Comparison of ENCODE assay signal across 19 mouse cellular contexts in genomic region chr7:143062704-143063103, GRCm38 (mm10). TPM values are rescaled to one million over a fixed set of nuclear protein-coding genes. Genes with fewer than 3 reads are reported as not detected.
DNase-seq lines count a peak whose midpoint lies in the region; ATAC-seq and TF ChIP-seq lines count a peak whose summit lies in the region.
"Had no signal": no experiment of that assay in that cellular context is flagged by ENCODE, and none has a peak within 500 bp of the region (broad histone marks: within the 10 kb centered on the region; RNA-seq: fewer than 3 reads in every experiment).

No protein-coding gene starts in this region.

- 59% methylated on average over 2 of the region's 2 CpGs for WGBS in lung, postnatal 0 days
- 28% methylated on average over 2 of the region's 2 CpGs for WGBS in stomach, postnatal 0 days
- 90% methylated on average over 2 of the region's 2 CpGs for WGBS in forebrain, embryonic 13.5 days

- no peak overlapping the region for H3K27ac ChIP-seq in lung, postnatal 0 days (ENCODE audit: low read length)
- 0 out of 2 replicates have a peak overlapping the region, but pooled peaks have one; percentile 13 for H3K27ac ChIP-seq in stomach, postnatal 0 days (replicated peaks)
- no peak overlapping the region for H3K27ac ChIP-seq in forebrain, embryonic 13.5 days
- H3K27ac ChIP-seq: embryonic facial prominence, embryonic 12.5 days; forebrain, embryonic 12.5 days; hindbrain, embryonic 12.5 days; liver, embryonic 15.5 days; midbrain, embryonic 10.5 days had no signal

- TF ChIP-seq EP300 in lung, postnatal 0 days (IDR thresholded peaks at IDR 0.05) = no peak
- TF ChIP-seq EP300 in stomach, postnatal 0 days (optimal IDR thresholded peaks at IDR 0.05) = no peak

- H3K4me3 ChIP-seq in lung, postnatal 0 days (ENCODE audit: low read depth, low read length) = no peak overlapping the region
- no peak overlapping the region for H3K4me3 ChIP-seq in stomach, postnatal 0 days (ENCODE audit: low read depth, low read length)
- no peak overlapping the region for H3K4me3 ChIP-seq in forebrain, embryonic 13.5 days
- H3K4me3 ChIP-seq: embryonic facial prominence, embryonic 12.5 days; forebrain, embryonic 12.5 days; hindbrain, embryonic 12.5 days; liver, embryonic 15.5 days; midbrain, embryonic 10.5 days had no signal

- ATAC-seq in lung, postnatal 0 days = peak; percentile 56
- ATAC-seq in stomach, postnatal 0 days (ENCODE audit: low FRiP score, low TSS enrichment) = peak; percentile 70
- ATAC-seq in forebrain, embryonic 13.5 days = no peak
- ATAC-seq: Patski had no signal

- no peak for TF ChIP-seq CTCF in lung, postnatal 0 days (IDR thresholded peaks at IDR 0.05)
- TF ChIP-seq CTCF in stomach, postnatal 0 days (IDR thresholded peaks at IDR 0.05; ENCODE audit: low read depth) = no peak

- H3K4me2 ChIP-seq in lung, postnatal 0 days (replicated peaks; ENCODE audit: low read depth, low read length) = no peak overlapping the region
- no peak overlapping the region for H3K4me2 ChIP-seq in stomach, postnatal 0 days (replicated peaks; ENCODE audit: low read depth)
- no peak overlapping the region for H3K4me2 ChIP-seq in forebrain, embryonic 13.5 days
- H3K4me2 ChIP-seq: embryonic facial prominence, embryonic 12.5 days; forebrain, embryonic 12.5 days; hindbrain, embryonic 12.5 days; liver, embryonic 15.5 days had no signal

- H3K36me3 ChIP-seq in lung, postnatal 0 days (ENCODE audit: insufficient read depth, low read length) = peaks cover 50% of the 10 kb centered on the region
- H3K36me3 ChIP-seq in stomach, postnatal 0 days (ENCODE audit: control insufficient read depth, insufficient read depth, low read length) = peaks cover 32% of the 10 kb centered on the region
- H3K36me3 ChIP-seq in forebrain, embryonic 13.5 days (ENCODE audit: poor library complexity, severe bottlenecking) = peaks cover 65% of the 10 kb centered on the region

- H3K4me1 ChIP-seq in lung, postnatal 0 days (ENCODE audit: insufficient read depth, low read depth, low read length) = peaks cover 16% of the 10 kb centered on the region
- peaks cover 13% of the 10 kb centered on the region for H3K4me1 ChIP-seq in stomach, postnatal 0 days (replicated peaks; ENCODE audit: control insufficient read depth, insufficient read depth)
- H3K4me1 ChIP-seq in forebrain, embryonic 13.5 days = peaks cover 3% of the 10 kb centered on the region

- no peaks in the 10 kb centered on the region for H3K27me3 ChIP-seq in lung, postnatal 0 days (replicated peaks; ENCODE audit: insufficient read depth, low read length)
- H3K27me3 ChIP-seq in stomach, postnatal 0 days (ENCODE audit: control insufficient read depth, insufficient read depth, low read length) = no peaks in the 10 kb centered on the region
- H3K27me3 ChIP-seq in forebrain, embryonic 13.5 days = no peaks in the 10 kb centered on the region
- H3K27me3 ChIP-seq: embryonic facial prominence, embryonic 12.5 days; forebrain, embryonic 12.5 days; hindbrain, embryonic 12.5 days; liver, embryonic 15.5 days; Patski had no signal

- H3K9ac ChIP-seq in lung, postnatal 0 days (replicated peaks; ENCODE audit: low read depth) = no peak overlapping the region
- H3K9ac ChIP-seq in stomach, postnatal 0 days (ENCODE audit: low read length) = no peak overlapping the region
- H3K9ac ChIP-seq in forebrain, embryonic 13.5 days = no peak overlapping the region
- H3K9ac ChIP-seq: embryonic facial prominence, embryonic 12.5 days; forebrain, embryonic 12.5 days; liver, embryonic 15.5 days had no signal

- peak; percentile 40 for DNase-seq in heart, adult 8-10 months (ENCODE audit: low spot score)
- no peak for DNase-seq in heart, postnatal 25 days (ENCODE audit: low spot score)
- peak; percentile 53 for DNase-seq in lung, postnatal 0 days (ENCODE audit: low spot score)
- DNase-seq in lung, adult 18-20 months = no peak
- peak; percentile 77 for DNase-seq in ZHBTc4 (ENCODE audit: low read depth, low spot score)
- DNase-seq in stomach, postnatal 0 days (ENCODE audit: low spot score) = peak; percentile 56
- DNase-seq in adrenal gland, postnatal 36 days = no peak
- DNase-seq: cerebellum, adult 11 months; lung, postnatal 36 days; thymus, adult 2 months had no signal

- intact Hi-C loops in heart, postnatal 25 days (cut with DNase I) = no loop called here

- no peaks in the 10 kb centered on the region for H3K9me3 ChIP-seq in lung, postnatal 0 days (ENCODE audit: low read length)
- no peaks in the 10 kb centered on the region for H3K9me3 ChIP-seq in stomach, postnatal 0 days (ENCODE audit: control insufficient read depth, low read length)
- no peaks in the 10 kb centered on the region for H3K9me3 ChIP-seq in forebrain, embryonic 13.5 days (replicated peaks)
- H3K9me3 ChIP-seq: embryonic facial prominence, embryonic 12.5 days; forebrain, embryonic 12.5 days; hindbrain, embryonic 12.5 days; liver, embryonic 15.5 days; midbrain, embryonic 10.5 days had no signal

RNA-seq across cellular contexts. Expression of gene Tssc4, which starts 6.3 kb away (rescaled TPM):
- total RNA-seq in heart, adult 8-10 months (2022) = 10 to 100 TPM; 13.6 to 15.2 (median 14.3) TPM
- 10 to 100 TPM; 13.8 to 19.6 TPM for total RNA-seq in heart, postnatal 25 days (2021)
- polyA plus RNA-seq in lung, postnatal 0 days (2015; fragmentation: Nextera tagmentation; extraction: Ambion mirVana) = 52.3 and 54.5 TPM in 2 replicates
- 44.7 and 46.9 TPM in 2 replicates for polyA plus RNA-seq in stomach, postnatal 0 days (2015; fragmentation: Nextera tagmentation; extraction: Ambion mirVana)
- total RNA-seq in adrenal gland, postnatal 36 days (2021) = 10 to 100 TPM; 32.4 to 33.3 TPM
- 108 and 122 TPM in 2 replicates for polyA plus RNA-seq in forebrain, embryonic 13.5 days (2015; fragmentation: Nextera tagmentation; extraction: Ambion mirVana)

RNA-seq across cellular contexts. Expression of gene Cd81, which starts 10.2 kb away (rescaled TPM):
- total RNA-seq in heart, adult 8-10 months (2022) = 100 to 1,000 TPM; 397 to 430 (median 418) TPM
- total RNA-seq in heart, postnatal 25 days (2021) = 100 to 1,000 TPM; 424 to 455 TPM
- polyA plus RNA-seq in lung, postnatal 0 days (2015; fragmentation: Nextera tagmentation; extraction: Ambion mirVana) = 724 and 747 TPM in 2 replicates
- polyA plus RNA-seq in stomach, postnatal 0 days (2015; fragmentation: Nextera tagmentation; extraction: Ambion mirVana) = 372 and 381 TPM in 2 replicates
- 100 to 1,000 TPM; 689 to 765 TPM for total RNA-seq in adrenal gland, postnatal 36 days (2021)
- polyA plus RNA-seq in forebrain, embryonic 13.5 days (2015; fragmentation: Nextera tagmentation; extraction: Ambion mirVana) = 217 and 236 TPM in 2 replicates

RNA-seq across cellular contexts. Expression of gene Trpm5, which starts 31.7 kb away (rescaled TPM):
- under 1 TPM in 1 of 4 experiments, not detected in 3; 0.28 TPM for total RNA-seq in heart, adult 8-10 months (2022)
- not detected for total RNA-seq in heart, postnatal 25 days (2021)
- 0.65 and 0.72 TPM in 2 replicates for polyA plus RNA-seq in lung, postnatal 0 days (2015; fragmentation: Nextera tagmentation; extraction: Ambion mirVana)
- polyA plus RNA-seq in stomach, postnatal 0 days (2015; fragmentation: Nextera tagmentation; extraction: Ambion mirVana) = 2.0 and 3.3 TPM in 2 replicates
- under 1 TPM in 1 of 2 experiments, not detected in 1; 0.43 TPM for total RNA-seq in adrenal gland, postnatal 36 days (2021)
- polyA plus RNA-seq in forebrain, embryonic 13.5 days (2015; fragmentation: Nextera tagmentation; extraction: Ambion mirVana) = 1.3 and 1.7 TPM in 2 replicates
- total RNA-seq: granulocyte monocyte progenitor cell, adult 5-6 weeks; layer of hippocampus, postnatal 25 days had no signal

RNA-seq across cellular contexts. Expression of gene Kcnq1, which starts 43.5 kb away (rescaled TPM):
- 10 to 100 TPM; 30.9 to 36.9 (median 32.8) TPM for total RNA-seq in heart, adult 8-10 months (2022)
- total RNA-seq in heart, postnatal 25 days (2021) = 10 to 100 TPM; 37.4 to 37.7 TPM
- 11.8 and 13.0 TPM in 2 replicates for polyA plus RNA-seq in lung, postnatal 0 days (2015; fragmentation: Nextera tagmentation; extraction: Ambion mirVana)
- polyA plus RNA-seq in stomach, postnatal 0 days (2015; fragmentation: Nextera tagmentation; extraction: Ambion mirVana) = 17.8 and 21.2 TPM in 2 replicates
- total RNA-seq in adrenal gland, postnatal 36 days (2021) = 1 to 10 TPM; 2.9 to 7.6 TPM
- 0.48 and 1.2 TPM in 2 replicates for polyA plus RNA-seq in forebrain, embryonic 13.5 days (2015; fragmentation: Nextera tagmentation; extraction: Ambion mirVana)
- total RNA-seq: granulocyte monocyte progenitor cell, adult 5-6 weeks had no signal

RNA-seq across cellular contexts. Expression of gene Tspan32, which starts 57.9 kb away (rescaled TPM):
- total RNA-seq in heart, adult 8-10 months (2022) = 1 to 10 TPM in 1 of 4 experiments, under 1 TPM in 3; 0.27 to 2.8 (median 0.52) TPM
- 1 to 10 TPM in 1 of 2 experiments, under 1 TPM in 1; 0.34 to 1.5 TPM for total RNA-seq in heart, postnatal 25 days (2021)
- polyA plus RNA-seq in lung, postnatal 0 days (2015; fragmentation: Nextera tagmentation; extraction: Ambion mirVana) = 6.1 and 7.8 TPM in 2 replicates
- 0.61 and 0.98 TPM in 2 replicates for polyA plus RNA-seq in stomach, postnatal 0 days (2015; fragmentation: Nextera tagmentation; extraction: Ambion mirVana)
- under 1 TPM; 0.59 to 0.63 TPM for total RNA-seq in adrenal gland, postnatal 36 days (2021)
- polyA plus RNA-seq in forebrain, embryonic 13.5 days (2015; fragmentation: Nextera tagmentation; extraction: Ambion mirVana) = 0.81 and 0.83 TPM in 2 replicates
- total RNA-seq: layer of hippocampus, postnatal 25 days had no signal

Comparison
In these comparisons a context has a peak if more than half of its experiments do, and no peak if none do; other contexts are left out.
1. DNase-seq: peak in heart, adult 8-10 months (single experiment), lung, postnatal 0 days (single experiment), ZHBTc4 (single experiment) and stomach, postnatal 0 days (single experiment); none in heart, postnatal 25 days (single experiment), lung, adult 18-20 months (0 of 2) and adrenal gland, postnatal 36 days (0 of 2).